Mouse (Mus musculus) forebrain, embryonic 14.5 days (tissue): Measurements from ENCODE around the gene Grik4. TPM values are rescaled to one million over a fixed set of nuclear protein-coding genes. Genes with fewer than 3 reads are reported as not detected.

Experiments used
- ATAC-seq: fragments of 200-750 bp; cut with Nextera tagmentation; 2 replicates; pipeline ENCODE4 v1.8.0; 2017; ENCODE audit warnings: mild to moderate bottlenecking, moderate library complexity
- DNase-seq: peaks from one replicate; pipeline ENCODE4 v3.0.0-alpha.2; 2015; ENCODE audit warnings: low spot score
- H3K27ac ChIP-seq: fragments of 300-500 bp; sonication (generic); 2 replicates; pipeline ENCODE4 v1.5.1; 2014; ENCODE audit warnings: low read depth, mild to moderate bottlenecking, control low read depth, low read length, moderate library complexity
- H3K27me3 ChIP-seq: fragments of 300-500 bp; sonication (generic); replicated peaks from 2 replicates; pipeline ENCODE4 v1.6.1; 2014; ENCODE audit warnings: low read length, control low read depth, mixed read lengths; ENCODE audit not compliant: control insufficient read depth, insufficient read depth
- H3K36me3 ChIP-seq: fragments of 300-500 bp; sonication (generic); 2 replicates; pipeline ENCODE4 v1.6.1; 2014; ENCODE audit warnings: low read length, control low read depth; ENCODE audit not compliant: control insufficient read depth, insufficient read depth
- H3K4me1 ChIP-seq: fragments of 300-500 bp; sonication (generic); 2 replicates; pipeline ENCODE4 v1.6.1; 2014; ENCODE audit warnings: antibody characterized with exemption, low read length, control low read depth; ENCODE audit not compliant: control insufficient read depth, insufficient read depth
- H3K4me2 ChIP-seq: fragments of 300-500 bp; sonication (generic); 2 replicates; pipeline ENCODE4 v1.6.1; 2014; ENCODE audit warnings: mild to moderate bottlenecking, control low read depth, low read length
- H3K4me3 ChIP-seq: fragments of 300-500 bp; sonication (generic); 2 replicates; pipeline ENCODE4 v1.5.1; 2014; ENCODE audit warnings: low read depth, low read length, control low read depth
- H3K9ac ChIP-seq: fragments of 300-500 bp; sonication (generic); 2 replicates; pipeline ENCODE4 v1.6.1; 2014; ENCODE audit warnings: mild to moderate bottlenecking, low read length, control low read depth, moderate library complexity
- H3K9me3 ChIP-seq: fragments of 300-500 bp; sonication (generic); replicated peaks from 2 replicates; pipeline ENCODE4 v1.6.1; 2016; ENCODE audit warnings: low read length, control low read depth, mixed read lengths; ENCODE audit not compliant: control insufficient read depth
- WGBS: fragments of 180-500 bp; shearing (Covaris S2); extraction: QIAGEN DNeasy Blood & Tissue Kit; methylation state at CpG from one replicate; pipeline ENCODE4 v1.1.7; 2014; 5-methylcytosine and 5-hydroxymethylcytosine counted together
- polyA plus RNA-seq: library from polyadenylated mRNA; unstranded; fragments of >200 nt; fragmentation: Nextera tagmentation; extraction: Ambion mirVana; gene quantifications from 2 replicates; pipeline ENCODE4 v1.2.1, GENCODE M21; 2014

The Grik4 gene
- polyA plus RNA-seq, 1 experiment from 2014 or later: 1.4 TPM

DNA sequence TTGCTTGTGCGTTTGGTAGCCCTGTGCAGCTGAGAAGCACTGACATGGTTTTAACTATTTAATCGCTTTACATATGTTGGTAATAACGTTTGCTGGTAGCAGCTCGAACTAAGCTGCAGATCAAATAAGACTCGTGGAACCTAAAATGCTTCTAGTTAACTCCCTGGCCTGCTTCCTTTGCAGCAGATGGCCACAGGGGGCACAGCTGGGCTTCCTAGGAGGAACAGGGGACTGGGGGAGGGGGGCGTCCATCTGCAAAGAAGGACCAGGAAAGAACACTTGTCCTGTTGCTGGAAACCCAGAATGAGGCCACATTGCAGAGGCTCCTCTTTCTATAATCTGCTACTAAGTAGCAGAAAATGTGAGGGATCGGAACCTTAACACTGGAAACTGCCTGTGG, 24.1 kb downstream of the Grik4 start:
- Histone ChIP-seq H3K4me1 (peaks cover 6% of the 10 kb centered on the region), H3K4me3 (no peak overlapping the region), H3K36me3 (no peaks in the 10 kb centered on the region), H3K9me3 (no peaks in the 10 kb centered on the region), H3K27me3 (no peaks in the 10 kb centered on the region), H3K4me2 (no peak overlapping the region), H3K27ac (no peak overlapping the region), H3K9ac (no peak overlapping the region)
- DNase-seq (peak; percentile 53), ATAC-seq (no peak)
- WGBS: 46% methylated on average over 7 of the region's 7 CpGs

GRCm38 (mm10) chr9:42917911-42918310, 26.4 kb downstream of the Grik4 start:
- no peak for DNase-seq
- ATAC-seq: no peak
- WGBS: 83% methylated on average over 7 of the region's 7 CpGs
- Histone ChIP-seq H3K9me3 (no peaks in the 10 kb centered on the region), H3K27me3 (no peaks in the 10 kb centered on the region), H3K4me3 (no peak overlapping the region), H3K4me2 (no peak overlapping the region), H3K4me1 (peaks cover 6% of the 10 kb centered on the region), H3K9ac (no peak overlapping the region), H3K36me3 (no peaks in the 10 kb centered on the region), H3K27ac (no peak overlapping the region)

GRCm38 (mm10) chr9:42913201-42913600, 31.1 kb downstream of the Grik4 start:
- H3K27ac ChIP-seq: no peak overlapping the region
- no peak overlapping the region for H3K4me2 ChIP-seq
- H3K36me3 ChIP-seq: no peaks in the 10 kb centered on the region
- H3K9ac ChIP-seq: no peak overlapping the region
- 74% methylated on average over 2 of the region's 2 CpGs for WGBS
- DNase-seq (no peak), ATAC-seq (no peak)
- no peaks in the 10 kb centered on the region for H3K27me3 ChIP-seq
- no peaks in the 10 kb centered on the region for H3K9me3 ChIP-seq
- H3K4me3 ChIP-seq: no peak overlapping the region
- peaks cover 7% of the 10 kb centered on the region; the same call in 1 of the 2 replicates for H3K4me1 ChIP-seq

- ATAC-seq: no peak
- H3K9me3 ChIP-seq: no peaks in the 10 kb centered on the region
- H3K27me3 ChIP-seq: no peaks in the 10 kb centered on the region
- H3K4me3 ChIP-seq: no peak overlapping the region
- H3K27ac ChIP-seq: no peak overlapping the region
- no peaks in the 10 kb centered on the region for H3K36me3 ChIP-seq
- 62% methylated on average over 8 of the region's 8 CpGs for WGBS
- peaks cover 7% of the 10 kb centered on the region for H3K4me1 ChIP-seq
- no peak overlapping the region for H3K4me2 ChIP-seq
- DNase-seq: no peak
- no peak overlapping the region for H3K9ac ChIP-seq
Measured at GRCm38 (mm10) chr9:42908657-42909313, 35.5 kb downstream of the Grik4 start.

DNA sequence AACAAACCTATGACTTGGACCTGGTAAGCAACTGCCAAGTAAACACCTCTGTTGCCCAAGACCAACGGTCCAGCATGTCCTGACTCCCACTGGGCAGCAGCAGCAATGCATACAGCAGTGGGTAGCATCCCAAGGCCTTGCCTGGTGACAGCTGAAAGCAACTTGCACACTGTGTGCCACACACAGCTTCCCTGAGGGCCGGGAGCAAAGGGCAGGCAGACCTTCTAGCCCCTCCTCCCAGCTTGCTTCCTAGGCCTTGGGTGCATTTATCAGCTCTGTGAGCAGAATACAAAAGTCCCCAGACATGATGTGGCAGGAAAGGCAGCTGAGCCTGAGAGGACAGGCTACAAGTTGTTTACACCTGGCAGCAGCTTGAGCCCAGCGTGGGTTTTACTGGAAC, 37.3 kb downstream of the Grik4 start:
- Histone ChIP-seq H3K36me3 (no peaks in the 10 kb centered on the region), H3K9me3 (no peaks in the 10 kb centered on the region), H3K9ac (no peak overlapping the region), H3K4me1 (no peaks in the 10 kb centered on the region; the same call in 1 of the 2 replicates), H3K27ac (no peak overlapping the region), H3K27me3 (no peaks in the 10 kb centered on the region), H3K4me2 (no peak overlapping the region), H3K4me3 (no peak overlapping the region)
- ATAC-seq: no peak
- 32% methylated on average over 3 of the region's 3 CpGs for WGBS
- no peak for DNase-seq

GRCm38 (mm10) chr9:42898091-42898591, 46.2 kb downstream of the Grik4 start:
- DNase-seq (peak; percentile 67), ATAC-seq (0 out of 2 replicates have a peak, but pooled peaks have one; percentile 33)
- Histone ChIP-seq H3K9ac (peak overlapping the region; percentile 68), H3K27ac (no peak overlapping the region; the same call in 1 of the 2 replicates), H3K36me3 (no peaks in the 10 kb centered on the region), H3K9me3 (no peaks in the 10 kb centered on the region), H3K4me3 (peak overlapping the region; percentile 48), H3K27me3 (no peaks in the 10 kb centered on the region), H3K4me1 (peaks cover 14% of the 10 kb centered on the region), H3K4me2 (peak overlapping the region; percentile 97)
- WGBS: 2% methylated on average over 11 of the region's 11 CpGs

- peaks cover 14% of the 10 kb centered on the region for H3K4me1 ChIP-seq
- H3K9me3 ChIP-seq: no peaks in the 10 kb centered on the region
- peak; percentile 72 for DNase-seq
- H3K36me3 ChIP-seq: no peaks in the 10 kb centered on the region
- H3K4me3 ChIP-seq: peak overlapping the region; percentile 48
- H3K9ac ChIP-seq: peak overlapping the region; percentile 68
- ATAC-seq: peak; percentile 82
- WGBS: under 1% methylated on average over 43 of the region's 52 CpGs
- peak overlapping the region; percentile 44; the same call in 1 of the 2 replicates for H3K27ac ChIP-seq
- no peaks in the 10 kb centered on the region for H3K27me3 ChIP-seq
- peak overlapping the region; percentile 97 for H3K4me2 ChIP-seq
Measured at GRCm38 (mm10) chr9:42897361-42898051, 46.8 kb downstream of the Grik4 start.

DNA sequence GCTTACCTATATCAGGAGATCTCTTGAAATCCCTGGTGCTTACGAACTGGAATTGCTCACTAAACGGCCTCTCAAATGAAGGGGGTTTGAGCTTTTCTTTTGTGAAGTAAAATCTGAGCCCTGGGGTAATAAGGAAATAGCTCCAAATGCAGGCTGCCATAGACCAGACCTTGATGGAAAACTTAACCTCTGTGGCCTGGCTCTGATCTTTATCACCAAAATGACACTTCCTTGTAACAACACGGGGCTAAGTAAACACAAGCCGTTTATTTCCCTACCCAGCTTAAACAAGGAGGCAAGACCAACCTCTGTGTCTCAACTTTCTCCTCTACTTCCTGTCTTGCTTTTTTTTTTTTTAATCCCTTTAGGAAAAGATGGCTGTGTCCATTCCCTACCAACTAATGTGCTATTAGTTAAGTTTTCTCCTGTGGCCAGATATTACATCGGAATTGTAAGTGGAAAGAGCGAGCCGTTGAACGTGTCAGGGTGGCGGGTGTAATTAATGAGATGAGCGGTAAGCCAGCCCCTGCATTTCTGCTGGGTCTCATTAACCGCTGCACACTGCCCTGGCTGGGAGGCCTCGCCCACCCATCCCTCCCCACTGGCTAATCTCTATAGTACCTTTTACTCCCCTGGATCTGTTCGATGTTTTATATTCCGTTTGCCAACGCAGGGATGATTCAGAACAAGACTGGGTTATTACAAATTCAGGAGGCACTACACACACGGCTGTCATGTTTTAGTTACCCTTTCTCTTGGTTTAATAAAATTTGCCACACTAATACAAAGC, 47.7 kb downstream of the Grik4 start:
- DNase-seq (peak; percentile 43), ATAC-seq (peak; percentile 55)
- peak overlapping the region; percentile 68 for H3K9ac ChIP-seq

More for the DNA sequence above, 47.7 kb downstream of the Grik4 start:
- peaks cover 14% of the 10 kb centered on the region for H3K4me1 ChIP-seq
- H3K4me2 ChIP-seq: peak overlapping the region; percentile 97
- no peaks in the 10 kb centered on the region for H3K9me3 ChIP-seq
- peak overlapping the region; percentile 48 for H3K4me3 ChIP-seq
- no peaks in the 10 kb centered on the region for H3K36me3 ChIP-seq
- no peaks in the 10 kb centered on the region for H3K27me3 ChIP-seq
- no peak overlapping the region for H3K27ac ChIP-seq
- WGBS: 4% methylated on average over 16 of the region's 16 CpGs
